Mouse (Mus musculus) liver, adult 2 months (tissue): ENCODE measurements around the gene Sycp1. TPM values are rescaled to one million over a fixed set of nuclear protein-coding genes. Genes with fewer than 3 reads are reported as not detected.
A peak's percentile ranks its signal among the peaks of the same experiment; 100 is the strongest.

Experiments
- DNase-seq: peaks from one replicate; pipeline ENCODE4 v3.0.0-alpha.2; 2011; ENCODE audit warnings: low read depth, low spot score; ENCODE audit errors: extremely low read depth
- H3K27ac ChIP-seq: fragments of 200-500 bp; replicated peaks from 2 replicates; pipeline ENCODE4 v1.5.1; 2012; ENCODE audit warnings: low read depth, mild to moderate bottlenecking, control low read depth, inconsistent platforms, low read length; ENCODE audit not compliant: insufficient read depth
- H3K27me3 ChIP-seq: fragments of 200-500 bp; 2 replicates; pipeline ENCODE4 v1.6.1; 2012; ENCODE audit warnings: mild to moderate bottlenecking, moderate library complexity, low read length, inconsistent platforms; ENCODE audit not compliant: control insufficient read depth, insufficient read depth
- H3K36me3 ChIP-seq: fragments of 200-500 bp; 2 replicates; pipeline ENCODE4 v1.6.1; 2012; ENCODE audit warnings: low read length, inconsistent platforms; ENCODE audit not compliant: control insufficient read depth, insufficient read depth
- H3K4me1 ChIP-seq: fragments of 200-500 bp; 2 replicates; pipeline ENCODE4 v1.6.1; 2011; ENCODE audit warnings: low read length; ENCODE audit not compliant: control insufficient read depth, insufficient read depth
- H3K4me3 ChIP-seq: fragments of 200-500 bp; 2 replicates; pipeline ENCODE4 v1.5.1; 2011; ENCODE audit warnings: low read depth, mild to moderate bottlenecking, control low read depth, low read length, moderate library complexity; ENCODE audit not compliant: insufficient read depth
- H3K79me2 ChIP-seq: fragments of 200-500 bp; 2 replicates; pipeline ENCODE4 v1.6.1; 2012; ENCODE audit warnings: inconsistent platforms, mild to moderate bottlenecking, low read length, moderate library complexity; ENCODE audit not compliant: control insufficient read depth, insufficient read depth
- H3K9ac ChIP-seq: fragments of 200-500 bp; 2 replicates; pipeline ENCODE4 v1.6.1; 2012; ENCODE audit warnings: low read depth, mild to moderate bottlenecking, control low read depth, inconsistent platforms, low read length
- CTCF ChIP-seq: fragments of 200-500 bp; IDR thresholded peaks from 2 replicates; pipeline ENCODE4 v1.5.1; 2011; ENCODE audit warnings: low read depth, low read length, control low read depth
- POLR2A ChIP-seq: fragments of 200-500 bp; IDR thresholded peaks from 2 replicates; pipeline ENCODE4 v1.6.1; 2011; ENCODE audit warnings: low read length, control low read depth; ENCODE audit not compliant: insufficient read depth; ENCODE audit errors: extremely low read depth
- WGBS: fragments of 180-500 bp; shearing (Covaris S2); methylation state at CpG from one replicate; pipeline ENCODE4 v1.1.7; 2018; 5-methylcytosine and 5-hydroxymethylcytosine counted together
- polyA plus RNA-seq: library from polyadenylated mRNA; depleted of rRNA; stranded (reverse); fragments of >200 nt; gene quantifications from 2 replicates; pipeline ENCODE4 v1.2.3, GENCODE M21; 2012
- total RNA-seq: library from RNA; depleted of rRNA; stranded (reverse); fragments of >200 nt; gene quantifications from 2 replicates; pipeline ENCODE4 v1.2.3, GENCODE M21; 2014

Gene Sycp1
- total and polyA plus RNA-seq, 2 experiments, result not detected

- WGBS, result 95% methylated on average over 1 of the region's 1 CpGs
- TF ChIP-seq POLR2A, result no peak
- no peak for TF ChIP-seq CTCF
- Histone ChIP-seq H3K79me2 (no peaks in the 10 kb centered on the region), H3K27me3 (no peaks in the 10 kb centered on the region), H3K27ac (no peak overlapping the region), H3K36me3 (no peaks in the 10 kb centered on the region), H3K4me1 (no peaks in the 10 kb centered on the region), H3K9ac (no peak overlapping the region), H3K4me3 (no peak overlapping the region)
- DNase-seq, result no peak
These were observed 2.2 kb upstream of the Sycp1 start for GRCm38 (mm10) chr3:102938100-102938499.

- Histone ChIP-seq H3K4me1 (no peaks in the 10 kb centered on the region), H3K4me3 (no peak overlapping the region), H3K27me3 (no peaks in the 10 kb centered on the region), H3K27ac (no peak overlapping the region), H3K79me2 (no peaks in the 10 kb centered on the region), H3K36me3 (no peaks in the 10 kb centered on the region), H3K9ac (no peak overlapping the region)
- TF ChIP-seq POLR2A, result no peak
- no peak for TF ChIP-seq CTCF
- no peak for DNase-seq
- WGBS, result 96% methylated on average over 1 of the region's 1 CpGs
These were observed 36.8 kb downstream of the Sycp1 start for GRCm38 (mm10) chr3:102899136-102899535.

GRCm38 (mm10) chr3:102880529-102880928 lies 55.4 kb downstream of the Sycp1 start:
- DNase-seq, result no peak
- Histone ChIP-seq H3K79me2 (no peaks in the 10 kb centered on the region), H3K27ac (no peak overlapping the region), H3K9ac (no peak overlapping the region), H3K27me3 (no peaks in the 10 kb centered on the region), H3K4me3 (no peak overlapping the region), H3K36me3 (no peaks in the 10 kb centered on the region), H3K4me1 (no peaks in the 10 kb centered on the region)
- WGBS, result 78% methylated on average over 4 of the region's 4 CpGs
- TF ChIP-seq POLR2A (no peak), CTCF (no peak)

GRCm38 (mm10) chr3:102848661-102849060 lies 87.2 kb downstream of the Sycp1 start:
- Histone ChIP-seq H3K9ac (no peak overlapping the region), H3K27me3 (no peaks in the 10 kb centered on the region), H3K79me2 (no peaks in the 10 kb centered on the region), H3K27ac (no peak overlapping the region), H3K4me1 (no peaks in the 10 kb centered on the region), H3K36me3 (no peaks in the 10 kb centered on the region), H3K4me3 (no peak overlapping the region)
- DNase-seq, result no peak
- TF ChIP-seq CTCF, result no peak
- TF ChIP-seq POLR2A, result no peak

- DNase-seq, result no peak
- no peak overlapping the region for H3K9ac ChIP-seq
- TF ChIP-seq POLR2A (no peak), CTCF (no peak)
- no peak overlapping the region for H3K4me3 ChIP-seq
- H3K27ac ChIP-seq, result no peak overlapping the region
- H3K27me3 ChIP-seq, result no peaks in the 10 kb centered on the region
- H3K36me3 ChIP-seq, result no peaks in the 10 kb centered on the region
- no peaks in the 10 kb centered on the region for H3K4me1 ChIP-seq
- 39% methylated on average over 1 of the region's 1 CpGs for WGBS
- H3K79me2 ChIP-seq, result no peaks in the 10 kb centered on the region
These were observed 93.5 kb downstream of the Sycp1 start for GRCm38 (mm10) chr3:102842386-102842785.

- Histone ChIP-seq H3K9ac (no peak overlapping the region), H3K4me3 (no peak overlapping the region), H3K79me2 (no peaks in the 10 kb centered on the region), H3K4me1 (no peaks in the 10 kb centered on the region), H3K27me3 (no peaks in the 10 kb centered on the region), H3K27ac (no peak overlapping the region), H3K36me3 (no peaks in the 10 kb centered on the region)
- peak; percentile 58 for DNase-seq
- TF ChIP-seq POLR2A (no peak), CTCF (peak; percentile 57; the same call in 1 of the 2 replicates)
- WGBS, result 5% methylated on average over 3 of the region's 3 CpGs
These were observed 132.0 kb downstream of the Sycp1 start for GRCm38 (mm10) chr3:102803937-102804336.
